Mouse (Mus musculus): ENCODE measurements around the gene Hmgn3. TPM values are rescaled to one million over a fixed set of nuclear protein-coding genes. Genes with fewer than 3 reads are reported as not detected.
"Not testable (repeated sequence)": the region's sequence is repeated elsewhere in the genome, so short reads cannot be mapped to it uniquely, and the experiment has no call there.

The Hmgn3 gene
- polyA plus RNA-seq, 1 experiment, result 4.9 TPM

DNA sequence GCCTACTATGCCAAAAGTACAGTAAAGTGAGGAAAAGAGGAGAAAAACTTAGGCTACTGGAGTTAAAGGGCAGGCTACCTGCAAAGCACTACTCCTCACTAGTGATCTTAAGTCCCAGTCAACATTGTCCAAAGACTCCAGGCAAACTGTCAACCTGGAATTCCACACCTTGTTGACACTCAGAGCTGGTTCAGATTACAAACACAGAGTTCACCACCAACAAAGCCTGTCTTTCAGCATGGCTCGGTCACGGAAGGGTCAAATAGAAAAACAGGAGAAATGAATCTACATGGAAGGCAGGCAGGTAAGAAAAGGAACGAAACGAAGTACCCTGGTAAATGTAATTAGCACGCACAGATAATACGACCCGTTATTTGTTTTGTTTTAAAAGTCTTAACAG, 18.6 kb downstream of the Hmgn3 start:
- H3K27me3 ChIP-seq (ENCODE audit: control insufficient read depth, insufficient read depth, low read length), result no peaks in the 10 kb centered on the region
- WGBS, result 92% methylated on average over 7 of the region's 7 CpGs
- H3K4me3 ChIP-seq (ENCODE audit: extremely low read depth, insufficient read depth, insufficient read length), result no peak overlapping the region
- no peak overlapping the region for H3K27ac ChIP-seq (ENCODE audit: insufficient read depth, low read length)
- no peak for TF ChIP-seq POLR2A (IDR thresholded peaks at IDR 0.05; ENCODE audit: low read depth, low read length)
- TF ChIP-seq CTCF (IDR thresholded peaks at IDR 0.05; ENCODE audit: extremely low read depth, insufficient read depth, insufficient read length, insufficient replicate concordance), result no peak
- no peak for DNase-seq (ENCODE audit: low read depth in 1 of 2, low spot score in 2 of 2)
- no peaks in the 10 kb centered on the region for H3K36me3 ChIP-seq (ENCODE audit: control insufficient read depth, insufficient read depth, low read length)
- H3K4me1 ChIP-seq (ENCODE audit: control insufficient read depth, insufficient read depth, insufficient read length), result no peaks in the 10 kb centered on the region

DNA sequence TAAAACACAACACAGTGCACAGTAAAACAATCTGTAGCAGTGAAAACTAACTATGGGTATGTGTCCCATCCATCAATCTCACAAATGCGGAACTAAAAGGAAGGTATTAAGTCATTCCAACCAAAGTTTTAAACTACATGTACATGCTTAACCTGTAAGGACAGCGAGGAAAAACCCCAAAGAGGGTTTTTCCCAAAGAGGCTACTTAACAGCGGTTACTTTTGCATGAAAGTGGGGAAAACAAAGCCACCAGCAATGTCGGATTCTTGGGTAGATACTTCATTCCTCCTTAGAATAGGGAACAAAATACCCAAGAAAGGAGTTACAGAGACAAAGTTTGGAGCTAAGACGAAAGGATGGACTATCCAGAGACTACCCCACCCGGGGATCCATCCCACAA, 20.0 kb downstream of the Hmgn3 start:
- H3K36me3 ChIP-seq (ENCODE audit: control insufficient read depth, insufficient read depth, low read length); H3K27me3 ChIP-seq (ENCODE audit: control insufficient read depth, insufficient read depth, low read length); H3K4me1 ChIP-seq (ENCODE audit: control insufficient read depth, insufficient read depth, insufficient read length); DNase-seq (ENCODE audit: low read depth in 1 of 2, low spot score in 2 of 2); H3K4me3 ChIP-seq (ENCODE audit: extremely low read depth, insufficient read depth, insufficient read length); H3K27ac ChIP-seq (ENCODE audit: insufficient read depth, low read length): not testable (repeated sequence)
- WGBS, result 93% methylated on average over 6 of the region's 6 CpGs

DNA sequence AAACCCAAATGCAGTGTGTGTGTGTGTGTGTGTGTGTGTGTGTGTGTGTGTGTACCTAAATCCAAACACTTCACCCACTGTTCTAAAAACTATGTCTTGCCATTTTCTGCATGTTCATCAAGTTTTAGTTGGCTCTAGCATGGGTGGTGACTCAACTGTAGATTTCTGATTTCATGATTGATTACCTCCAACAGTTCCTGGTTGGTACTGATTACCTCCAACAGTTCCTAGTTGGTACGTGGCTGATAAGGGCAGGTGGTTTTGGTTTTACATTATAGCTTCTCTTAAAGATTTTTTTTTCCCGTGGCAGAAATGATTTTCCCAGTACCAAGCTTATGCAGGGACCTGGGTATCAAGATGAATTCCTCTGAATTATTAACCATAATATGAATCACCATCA, 27.3 kb downstream of the Hmgn3 start:
- Histone ChIP-seq H3K27ac (ENCODE audit: insufficient read depth, low read length) (no peak overlapping the region), H3K27me3 (ENCODE audit: control insufficient read depth, insufficient read depth, low read length) (no peaks in the 10 kb centered on the region), H3K4me1 (ENCODE audit: control insufficient read depth, insufficient read depth, insufficient read length) (no peaks in the 10 kb centered on the region), H3K36me3 (ENCODE audit: control insufficient read depth, insufficient read depth, low read length) (no peaks in the 10 kb centered on the region), H3K4me3 (ENCODE audit: extremely low read depth, insufficient read depth, insufficient read length) (no peak overlapping the region)
- DNase-seq (ENCODE audit: low read depth in 1 of 2, low spot score in 2 of 2), result no peak
- 51% methylated on average over 2 of the region's 2 CpGs for WGBS
- TF ChIP-seq POLR2A (IDR thresholded peaks at IDR 0.05; ENCODE audit: low read depth, low read length) (no peak), CTCF (IDR thresholded peaks at IDR 0.05; ENCODE audit: extremely low read depth, insufficient read depth, insufficient read length, insufficient replicate concordance) (no peak)

DNA sequence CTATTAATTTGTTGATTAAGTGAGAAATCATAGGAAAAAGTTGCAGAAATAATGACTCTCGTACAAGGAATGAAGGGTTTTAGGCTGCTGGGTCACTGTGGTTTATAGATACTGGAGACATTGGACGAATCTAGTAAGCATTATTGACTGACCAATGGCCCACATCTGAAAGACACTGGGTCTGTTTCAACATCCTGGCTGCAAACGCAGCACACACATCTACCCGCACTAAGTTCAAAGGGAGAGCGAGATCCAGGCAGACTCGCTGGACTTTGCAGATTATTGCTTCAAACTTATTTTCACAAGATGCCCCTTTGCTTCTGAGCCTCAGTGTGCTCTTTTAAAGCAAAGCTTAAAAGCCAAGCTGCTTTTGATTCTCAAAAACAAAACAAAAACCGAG, 29.0 kb downstream of the Hmgn3 start:
- 90% methylated on average over 7 of the region's 7 CpGs for WGBS
- Histone ChIP-seq H3K36me3 (ENCODE audit: control insufficient read depth, insufficient read depth, low read length) (no peaks in the 10 kb centered on the region), H3K27ac (ENCODE audit: insufficient read depth, low read length) (no peak overlapping the region), H3K4me3 (ENCODE audit: extremely low read depth, insufficient read depth, insufficient read length) (no peak overlapping the region), H3K4me1 (ENCODE audit: control insufficient read depth, insufficient read depth, insufficient read length) (peaks cover 2% of the 10 kb centered on the region; the same call in 1 of the 2 replicates), H3K27me3 (ENCODE audit: control insufficient read depth, insufficient read depth, low read length) (no peaks in the 10 kb centered on the region)
- DNase-seq (ENCODE audit: low read depth in 1 of 2, low spot score in 2 of 2), result no peak
- TF ChIP-seq CTCF (IDR thresholded peaks at IDR 0.05; ENCODE audit: extremely low read depth, insufficient read depth, insufficient read length, insufficient replicate concordance), result no peak
- no peak for TF ChIP-seq POLR2A (IDR thresholded peaks at IDR 0.05; ENCODE audit: low read depth, low read length)

DNA sequence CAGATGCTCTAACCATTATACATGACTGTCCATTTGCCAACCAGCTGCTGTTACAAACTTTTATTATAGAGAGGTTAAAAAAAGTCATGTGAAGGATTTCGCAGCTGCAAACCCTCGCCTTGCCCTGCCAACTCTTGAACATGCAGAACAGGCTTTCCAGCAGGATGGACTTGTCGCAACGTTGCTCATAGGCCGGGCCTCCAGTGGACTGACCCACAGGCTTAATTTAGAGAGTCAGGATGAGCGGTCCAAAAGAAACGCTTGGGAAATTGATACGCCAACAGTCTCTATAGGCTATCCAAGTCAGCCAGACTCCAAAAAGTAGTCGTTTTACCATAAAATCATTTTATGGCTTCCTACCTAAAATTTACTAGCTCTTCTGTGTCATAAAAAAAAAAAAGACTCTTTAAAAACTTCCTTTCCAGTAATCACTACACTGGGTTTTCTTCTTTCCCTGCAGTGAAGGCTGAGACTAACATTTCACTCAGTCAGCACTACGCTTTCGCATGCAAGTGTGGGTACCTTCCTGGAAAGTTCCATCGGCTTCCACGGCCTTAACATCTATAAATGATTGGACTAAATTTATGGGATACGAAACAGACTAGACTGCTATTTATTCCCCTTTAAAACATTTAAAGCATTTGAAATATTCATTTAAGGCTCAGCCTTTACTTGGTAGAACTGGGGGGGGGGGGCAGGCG, 29.6 kb downstream of the Hmgn3 start:
- TF ChIP-seq POLR2A (IDR thresholded peaks at IDR 0.05; ENCODE audit: low read depth, low read length) (no peak), CTCF (IDR thresholded peaks at IDR 0.05; ENCODE audit: extremely low read depth, insufficient read depth, insufficient read length, insufficient replicate concordance) (no peak)
- no peak overlapping the region for H3K27ac ChIP-seq (ENCODE audit: insufficient read depth, low read length)
- 93% methylated on average over 15 of the region's 15 CpGs for WGBS
- no peaks in the 10 kb centered on the region for H3K36me3 ChIP-seq (ENCODE audit: control insufficient read depth, insufficient read depth, low read length)
- H3K4me3 ChIP-seq (ENCODE audit: extremely low read depth, insufficient read depth, insufficient read length), result no peak overlapping the region
- peaks cover 2% of the 10 kb centered on the region; the same call in 1 of the 2 replicates for H3K4me1 ChIP-seq (ENCODE audit: control insufficient read depth, insufficient read depth, insufficient read length)
- H3K27me3 ChIP-seq (ENCODE audit: control insufficient read depth, insufficient read depth, low read length), result no peaks in the 10 kb centered on the region
- no peak for DNase-seq (ENCODE audit: low read depth in 1 of 2, low spot score in 2 of 2)

DNA sequence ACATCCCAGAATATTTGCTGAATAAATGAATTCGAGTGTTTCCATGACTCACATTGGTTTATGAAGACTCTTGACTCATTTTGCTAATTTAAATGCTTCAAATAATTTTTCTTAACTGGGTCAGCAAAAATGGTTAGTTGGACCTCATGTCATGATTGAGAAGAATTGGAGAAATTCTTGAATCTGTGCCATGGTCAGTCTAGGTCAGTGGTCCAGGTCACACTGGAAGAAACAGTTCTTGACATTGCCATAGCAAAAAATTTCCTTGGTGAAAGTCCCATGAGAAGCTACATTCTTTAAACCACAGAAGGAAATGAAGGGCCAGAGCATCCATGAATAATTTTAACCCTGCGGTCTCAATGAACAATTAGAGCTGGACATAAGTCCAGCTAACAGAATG, 30.8 kb downstream of the Hmgn3 start:
- no peak overlapping the region for H3K27ac ChIP-seq (ENCODE audit: insufficient read depth, low read length)
- no peak overlapping the region for H3K4me3 ChIP-seq (ENCODE audit: extremely low read depth, insufficient read depth, insufficient read length)
- no peaks in the 10 kb centered on the region for H3K36me3 ChIP-seq (ENCODE audit: control insufficient read depth, insufficient read depth, low read length)
- no peak for TF ChIP-seq CTCF (IDR thresholded peaks at IDR 0.05; ENCODE audit: extremely low read depth, insufficient read depth, insufficient read length, insufficient replicate concordance)
- TF ChIP-seq POLR2A (IDR thresholded peaks at IDR 0.05; ENCODE audit: low read depth, low read length), result no peak
- H3K4me1 ChIP-seq (ENCODE audit: control insufficient read depth, insufficient read depth, insufficient read length), result peaks cover 6% of the 10 kb centered on the region; the same call in 1 of the 2 replicates
- 83% methylated on average over 2 of the region's 2 CpGs for WGBS
- no peak for DNase-seq (ENCODE audit: low read depth in 1 of 2, low spot score in 2 of 2)
- no peaks in the 10 kb centered on the region for H3K27me3 ChIP-seq (ENCODE audit: control insufficient read depth, insufficient read depth, low read length)

DNA sequence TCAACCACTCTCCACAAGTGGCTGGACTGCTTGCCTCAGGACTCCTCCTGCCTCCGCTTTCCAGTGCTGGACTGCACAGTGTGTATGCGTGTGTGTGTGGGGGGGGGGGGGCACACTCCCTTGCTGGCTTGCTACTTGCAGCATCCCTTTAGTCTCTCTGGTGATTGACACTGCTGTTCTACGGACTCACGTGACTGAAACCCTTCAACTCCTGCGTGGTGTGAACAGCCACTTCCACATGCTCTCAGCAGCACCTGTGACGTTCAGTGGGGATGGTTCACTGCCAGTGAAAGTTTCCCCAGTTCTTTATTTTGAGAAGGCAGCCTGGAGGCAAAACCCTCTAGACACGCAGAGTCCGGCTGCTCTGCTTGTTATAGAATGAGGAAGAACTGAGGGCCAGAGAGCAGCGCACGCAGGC, 32.7 kb downstream of the Hmgn3 start:
- Histone ChIP-seq H3K27ac (ENCODE audit: insufficient read depth, low read length) (no peak overlapping the region), H3K36me3 (ENCODE audit: control insufficient read depth, insufficient read depth, low read length) (no peaks in the 10 kb centered on the region), H3K4me1 (ENCODE audit: control insufficient read depth, insufficient read depth, insufficient read length) (peaks cover 11% of the 10 kb centered on the region; the same call in 1 of the 2 replicates), H3K4me3 (ENCODE audit: extremely low read depth, insufficient read depth, insufficient read length) (no peak overlapping the region), H3K27me3 (ENCODE audit: control insufficient read depth, insufficient read depth, low read length) (no peaks in the 10 kb centered on the region)
- peak; percentile 26 to 64 for DNase-seq (ENCODE audit: low read depth in 1 of 2, low spot score in 2 of 2)
- TF ChIP-seq CTCF (IDR thresholded peaks at IDR 0.05; ENCODE audit: extremely low read depth, insufficient read depth, insufficient read length, insufficient replicate concordance), result no peak
- WGBS, result 20% methylated on average over 10 of the region's 10 CpGs
